22 mouse cellular contexts compared by ENCODE assay signal in genomic region chr6:136493910-136494751, GRCm38 (mm10). TPM values are rescaled to one million over a fixed set of nuclear protein-coding genes. Genes with fewer than 3 reads are reported as not detected.
DNase-seq lines count a peak whose midpoint lies in the region; ATAC-seq and TF ChIP-seq lines count a peak whose summit lies in the region.
"Had no signal": no experiment of that assay in that cellular context is flagged by ENCODE, and none has a peak within 500 bp of the region (broad histone marks: within the 10 kb centered on the region; RNA-seq: fewer than 3 reads in every experiment).

No protein-coding gene starts in this region.

- H3K27ac ChIP-seq in intestine, embryonic 14.5 days (ENCODE audit: low read depth) = no peak overlapping the region
- no peak overlapping the region for H3K27ac ChIP-seq in intestine, embryonic 16.5 days (ENCODE audit: low read length)
- H3K27ac ChIP-seq in lung, embryonic 14.5 days (ENCODE audit: low read depth) = no peak overlapping the region
- no peak overlapping the region for H3K27ac ChIP-seq in limb, embryonic 12.5 days
- no peak overlapping the region for H3K27ac ChIP-seq in limb, embryonic 15.5 days
- H3K27ac ChIP-seq: heart, embryonic 15.5 days; hindbrain, embryonic 15.5 days; intestine, embryonic 15.5 days; liver, embryonic 15.5 days; midbrain, embryonic 13.5 days had no signal

- no peak overlapping the region for H3K4me3 ChIP-seq in intestine, embryonic 14.5 days (ENCODE audit: low read depth, low read length)
- H3K4me3 ChIP-seq in intestine, embryonic 16.5 days (ENCODE audit: low read length) = no peak overlapping the region
- no peak overlapping the region for H3K4me3 ChIP-seq in lung, embryonic 14.5 days (ENCODE audit: low read depth, low read length)
- no peak overlapping the region for H3K4me3 ChIP-seq in limb, embryonic 12.5 days (replicated peaks)
- no peak overlapping the region for H3K4me3 ChIP-seq in limb, embryonic 15.5 days
- H3K4me3 ChIP-seq: heart, embryonic 15.5 days; hindbrain, embryonic 15.5 days; intestine, embryonic 15.5 days; liver, embryonic 15.5 days; megakaryocyte, embryonic 14.5 days; midbrain, embryonic 13.5 days had no signal

- no peak for TF ChIP-seq CTCF in lung, embryonic 14.5 days (IDR thresholded peaks at IDR 0.05; ENCODE audit: low read depth)

- peak; percentile 51 for DNase-seq in intestine, embryonic 14.5 days (ENCODE audit: low spot score)
- no peak for DNase-seq in lung, embryonic 14.5 days
- no peak for DNase-seq in lung, postnatal 10 days
- no peak for DNase-seq in adrenal gland, postnatal 25 days
- DNase-seq: adrenal gland, postnatal 14 days; cerebellum, adult 8-10 months; cerebellum, postnatal 36 days; embryo, embryonic 11 days; forebrain, postnatal 0 days; gastrocnemius, postnatal 14 days; kidney, postnatal 10 days; left cerebral cortex, postnatal 4 days; thymus, postnatal 25 days had no signal

- no peak overlapping the region for H3K9ac ChIP-seq in intestine, embryonic 14.5 days (ENCODE audit: low read length)
- H3K9ac ChIP-seq in intestine, embryonic 16.5 days (ENCODE audit: low read depth, low read length) = no peak overlapping the region
- no peak overlapping the region for H3K9ac ChIP-seq in lung, embryonic 14.5 days
- no peak overlapping the region for H3K9ac ChIP-seq in limb, embryonic 12.5 days (replicated peaks)
- no peak overlapping the region for H3K9ac ChIP-seq in limb, embryonic 15.5 days
- H3K9ac ChIP-seq: forebrain, postnatal 0 days; heart, embryonic 15.5 days; hindbrain, embryonic 15.5 days; intestine, embryonic 15.5 days; liver, embryonic 15.5 days; midbrain, embryonic 13.5 days had no signal

- H3K27me3 ChIP-seq in intestine, embryonic 14.5 days (replicated peaks; ENCODE audit: control insufficient read depth, insufficient read depth, low read length) = no peaks in the 10 kb centered on the region
- no peaks in the 10 kb centered on the region for H3K27me3 ChIP-seq in intestine, embryonic 16.5 days (replicated peaks; ENCODE audit: control insufficient read depth, insufficient read depth, low read length)
- no peaks in the 10 kb centered on the region for H3K27me3 ChIP-seq in lung, embryonic 14.5 days (ENCODE audit: insufficient read depth, low read length)
- H3K27me3 ChIP-seq in limb, embryonic 12.5 days = no peaks in the 10 kb centered on the region
- no peaks in the 10 kb centered on the region for H3K27me3 ChIP-seq in limb, embryonic 15.5 days
- H3K27me3 ChIP-seq: heart, embryonic 15.5 days; hindbrain, embryonic 15.5 days; intestine, embryonic 15.5 days; liver, embryonic 15.5 days; megakaryocyte, embryonic 14.5 days; midbrain, embryonic 13.5 days had no signal

- H3K9me3 ChIP-seq in intestine, embryonic 14.5 days (ENCODE audit: control insufficient read depth, low read length) = no peaks in the 10 kb centered on the region
- no peaks in the 10 kb centered on the region for H3K9me3 ChIP-seq in intestine, embryonic 16.5 days (ENCODE audit: control insufficient read depth, low read length)
- H3K9me3 ChIP-seq in lung, embryonic 14.5 days (ENCODE audit: low read depth, low read length) = no peaks in the 10 kb centered on the region
- H3K9me3 ChIP-seq in limb, embryonic 12.5 days = no peaks in the 10 kb centered on the region
- H3K9me3 ChIP-seq in limb, embryonic 15.5 days = no peaks in the 10 kb centered on the region
- H3K9me3 ChIP-seq: heart, embryonic 15.5 days; hindbrain, embryonic 15.5 days; intestine, embryonic 15.5 days; liver, embryonic 15.5 days; megakaryocyte, embryonic 14.5 days; midbrain, embryonic 13.5 days had no signal

- H3K4me2 ChIP-seq in intestine, embryonic 14.5 days (ENCODE audit: low read length) = no peak overlapping the region
- no peak overlapping the region for H3K4me2 ChIP-seq in intestine, embryonic 16.5 days (ENCODE audit: low read depth, low read length)
- no peak overlapping the region for H3K4me2 ChIP-seq in lung, embryonic 14.5 days
- no peak overlapping the region for H3K4me2 ChIP-seq in limb, embryonic 12.5 days
- no peak overlapping the region for H3K4me2 ChIP-seq in limb, embryonic 15.5 days
- H3K4me2 ChIP-seq: heart, embryonic 15.5 days; hindbrain, embryonic 15.5 days; intestine, embryonic 15.5 days; liver, embryonic 15.5 days; midbrain, embryonic 13.5 days had no signal

- ATAC-seq in intestine, embryonic 14.5 days (replicated peaks; ENCODE audit: low FRiP score, low TSS enrichment, low read depth) = peak; percentile 29; the same call in 1 of the 2 replicates
- no peak for ATAC-seq in intestine, embryonic 16.5 days
- ATAC-seq in lung, embryonic 14.5 days (ENCODE audit: insufficient read depth) = peak; percentile 32; the same call in 1 of the 2 replicates
- ATAC-seq in limb, embryonic 12.5 days (ENCODE audit: insufficient number of reproducible peaks, insufficient read depth, low FRiP score, low TSS enrichment, low read depth) = 0 out of 2 replicates have a peak, but pooled peaks have one; percentile 68
- ATAC-seq in limb, embryonic 15.5 days (ENCODE audit: insufficient number of reproducible peaks, low FRiP score, low TSS enrichment, low read depth) = 0 out of 2 replicates have a peak, but pooled peaks have one; percentile 19
- ATAC-seq: forebrain, postnatal 0 days; intestine, embryonic 15.5 days; midbrain, embryonic 13.5 days had no signal

- WGBS in intestine, embryonic 14.5 days = 82% methylated on average over 12 of the region's 12 CpGs
- 82% methylated on average over 12 of the region's 12 CpGs for WGBS in intestine, embryonic 16.5 days
- whole genome bisulfite sequencing in lung, embryonic 14.5 days = 81% methylated on average over 12 of the region's 12 CpGs
- WGBS in limb, embryonic 12.5 days = 90% methylated on average over 12 of the region's 12 CpGs
- 88% methylated on average over 12 of the region's 12 CpGs for WGBS in limb, embryonic 15.5 days

- 0 out of 2 replicates have a peak, but pooled peaks cover 3% of the 10 kb centered on the region for H3K4me1 ChIP-seq in intestine, embryonic 14.5 days (replicated peaks; ENCODE audit: control insufficient read depth, insufficient read depth, low read length)
- H3K4me1 ChIP-seq in intestine, embryonic 16.5 days (ENCODE audit: control insufficient read depth, insufficient read depth, low read length) = no peaks in the 10 kb centered on the region
- no peaks in the 10 kb centered on the region for H3K4me1 ChIP-seq in lung, embryonic 14.5 days (ENCODE audit: insufficient read depth)
- H3K4me1 ChIP-seq in limb, embryonic 12.5 days (replicated peaks) = no peaks in the 10 kb centered on the region
- no peaks in the 10 kb centered on the region for H3K4me1 ChIP-seq in limb, embryonic 15.5 days
- H3K4me1 ChIP-seq: hindbrain, embryonic 15.5 days; intestine, embryonic 15.5 days; midbrain, embryonic 13.5 days had no signal

- H3K36me3 ChIP-seq in intestine, embryonic 14.5 days (ENCODE audit: control insufficient read depth, insufficient read depth, low read length) = no peaks in the 10 kb centered on the region
- no peaks in the 10 kb centered on the region for H3K36me3 ChIP-seq in intestine, embryonic 16.5 days (ENCODE audit: control insufficient read depth, insufficient read depth, low read length)
- no peaks in the 10 kb centered on the region for H3K36me3 ChIP-seq in lung, embryonic 14.5 days (ENCODE audit: insufficient read depth)
- H3K36me3 ChIP-seq in limb, embryonic 12.5 days = no peaks in the 10 kb centered on the region
- no peaks in the 10 kb centered on the region for H3K36me3 ChIP-seq in limb, embryonic 15.5 days
- H3K36me3 ChIP-seq: heart, embryonic 15.5 days; hindbrain, embryonic 15.5 days; intestine, embryonic 15.5 days; liver, embryonic 15.5 days; midbrain, embryonic 13.5 days had no signal

RNA-seq across cellular contexts. Expression of gene Atf7ip, which starts 11.8 kb away (rescaled TPM):
- polyA plus RNA-seq in intestine, embryonic 14.5 days (2014; fragmentation: Nextera tagmentation; extraction: Ambion mirVana) = 32.9 and 36.0 TPM in 2 replicates
- polyA plus RNA-seq in intestine, embryonic 16.5 days (2015; fragmentation: Nextera tagmentation; extraction: Ambion mirVana) = 17.6 and 21.0 TPM in 2 replicates
- 48.3 and 56.1 TPM in 2 replicates for polyA plus RNA-seq in lung, embryonic 14.5 days (2014; fragmentation: Nextera tagmentation; extraction: Ambion mirVana)
- 43.5 and 51.0 TPM in 2 replicates for polyA plus RNA-seq in limb, embryonic 12.5 days (2016; fragmentation: Nextera tagmentation; extraction: Ambion mirVana)
- 35.2 and 36.4 TPM in 2 replicates for polyA plus RNA-seq in limb, embryonic 15.5 days (2015; fragmentation: Nextera tagmentation; extraction: Ambion mirVana)
- 84.0 and 117 TPM in 2 replicates for total RNA-seq in adrenal gland, postnatal 25 days (2021)
